Mouse (Mus musculus) thymus, adult 2 months (tissue): ENCODE data around the gene Gm20388. TPM values are rescaled to one million over a fixed set of nuclear protein-coding genes. Genes with fewer than 3 reads are reported as not detected.

ENCODE experiments used
- DNase-seq: peaks from one replicate; pipeline ENCODE4 v3.0.0; 2021
- H3K27ac ChIP-seq: fragments of 200-500 bp; 2 replicates; pipeline ENCODE4 v1.5.1; 2012; ENCODE audit warnings: low read length, control low read depth; ENCODE audit not compliant: control insufficient read depth, insufficient read depth
- H3K27me3 ChIP-seq: fragments of 200-500 bp; 2 replicates; pipeline ENCODE4 v1.6.1; 2012; ENCODE audit warnings: mild to moderate bottlenecking, low read length, moderate library complexity, mixed read lengths; ENCODE audit not compliant: control insufficient read depth, insufficient read depth
- H3K36me3 ChIP-seq: fragments of 200-500 bp; 2 replicates; pipeline ENCODE4 v1.6.1; 2012; ENCODE audit warnings: mild to moderate bottlenecking, low read length, moderate library complexity; ENCODE audit not compliant: control insufficient read depth, insufficient read depth
- H3K4me1 ChIP-seq: fragments of 200-500 bp; replicated peaks from 2 replicates; pipeline ENCODE4 v1.6.1; 2012; ENCODE audit warnings: low read length; ENCODE audit not compliant: control insufficient read depth, insufficient read depth
- H3K4me3 ChIP-seq: fragments of 200-500 bp; 2 replicates; pipeline ENCODE4 v1.5.1; 2012; ENCODE audit warnings: mild to moderate bottlenecking, low read length, control low read depth, moderate library complexity; ENCODE audit not compliant: control insufficient read depth, insufficient read depth
- CTCF ChIP-seq: fragments of 200-500 bp; IDR thresholded peaks from 2 replicates; pipeline ENCODE4 v1.5.1; 2012; ENCODE audit warnings: mild to moderate bottlenecking, control low read depth, low read length, moderate library complexity, borderline replicate concordance; ENCODE audit not compliant: control insufficient read depth, poor library complexity, insufficient read depth; ENCODE audit errors: extremely low read depth
- POLR2A ChIP-seq: fragments of 200-500 bp; IDR thresholded peaks from 2 replicates; pipeline ENCODE4 v1.6.1; 2012; ENCODE audit warnings: mild to moderate bottlenecking, low read length, control low read depth, moderate library complexity; ENCODE audit not compliant: control insufficient read depth, poor library complexity, insufficient read depth; ENCODE audit errors: extremely low read depth
- WGBS: fragments of 180-500 bp; shearing (Covaris S2); methylation state at CpG from one replicate; pipeline ENCODE4 v1.1.7; 2018; 5-methylcytosine and 5-hydroxymethylcytosine counted together
- polyA plus RNA-seq: library from polyadenylated mRNA; depleted of rRNA; stranded (reverse); fragments of >200 nt; gene quantifications from 2 replicates; pipeline ENCODE4 v1.2.3, GENCODE M21; 2012

Gm20388 gene
- polyA plus RNA-seq, 1 experiment, result 103 TPM

GRCm38 (mm10) chr8:124090473-124090872, 4179.8 kb downstream of the Gm20388 start:
- no peaks in the 10 kb centered on the region for H3K27me3 ChIP-seq
- TF ChIP-seq POLR2A (no peak), CTCF (no peak)
- DNase-seq, result no peak
- WGBS, result 94% methylated on average over 5 of the region's 5 CpGs
- no peak overlapping the region for H3K4me3 ChIP-seq
- H3K36me3 ChIP-seq, result no peaks in the 10 kb centered on the region
- peaks cover 16% of the 10 kb centered on the region for H3K4me1 ChIP-seq
- no peak overlapping the region for H3K27ac ChIP-seq

- TF ChIP-seq POLR2A (no peak), CTCF (no peak)
- DNase-seq, result no peak
- Histone ChIP-seq H3K27ac (no peak overlapping the region), H3K4me1 (peaks cover 7% of the 10 kb centered on the region), H3K27me3 (no peaks in the 10 kb centered on the region), H3K4me3 (no peak overlapping the region), H3K36me3 (no peaks in the 10 kb centered on the region)
- WGBS, result 45% methylated on average over 11 of the region's 11 CpGs
Measured at GRCm38 (mm10) chr8:124098953-124099622, 4188.4 kb downstream of the Gm20388 start.

- DNase-seq, result no peak
- Histone ChIP-seq H3K27ac (no peak overlapping the region), H3K27me3 (no peaks in the 10 kb centered on the region), H3K36me3 (no peaks in the 10 kb centered on the region), H3K4me1 (peaks cover 7% of the 10 kb centered on the region), H3K4me3 (no peak overlapping the region)
- TF ChIP-seq POLR2A (no peak), CTCF (no peak)
- 88% methylated on average over 6 of the region's 6 CpGs for WGBS
Measured at GRCm38 (mm10) chr8:124099623-124099965, 4189.0 kb downstream of the Gm20388 start.

GRCm38 (mm10) chr8:124105869-124106268, 4195.2 kb downstream of the Gm20388 start:
- H3K27ac ChIP-seq, result no peak overlapping the region
- 94% methylated on average over 6 of the region's 6 CpGs for WGBS

GRCm38 (mm10) chr8:124106328-124107195, 4195.9 kb downstream of the Gm20388 start:
- Histone ChIP-seq H3K4me1 (peaks cover 3% of the 10 kb centered on the region; the same call in 1 of the 2 replicates), H3K27ac (no peak overlapping the region)

More at GRCm38 (mm10) chr8:124105869-124106268, 4195.2 kb downstream of the Gm20388 start:
- TF ChIP-seq POLR2A, result no peak
- no peak for TF ChIP-seq CTCF
- H3K4me1 ChIP-seq, result peaks cover 3% of the 10 kb centered on the region; the same call in 1 of the 2 replicates
- no peaks in the 10 kb centered on the region for H3K36me3 ChIP-seq
- no peak overlapping the region for H3K4me3 ChIP-seq
- H3K27me3 ChIP-seq, result no peaks in the 10 kb centered on the region
- DNase-seq, result no peak

GRCm38 (mm10) chr8:124113108-124113507, 4202.5 kb downstream of the Gm20388 start:
- TF ChIP-seq POLR2A (no peak), CTCF (no peak)
- Histone ChIP-seq H3K4me1 (no peaks in the 10 kb centered on the region), H3K27ac (no peak overlapping the region), H3K27me3 (no peaks in the 10 kb centered on the region), H3K36me3 (no peaks in the 10 kb centered on the region), H3K4me3 (no peak overlapping the region)
- WGBS, result 89% methylated on average over 10 of the region's 10 CpGs
- DNase-seq, result no peak

More at GRCm38 (mm10) chr8:124106328-124107195, 4195.9 kb downstream of the Gm20388 start:
- no peaks in the 10 kb centered on the region for H3K27me3 ChIP-seq
- 90% methylated on average over 7 of the region's 7 CpGs for WGBS
- no peak for TF ChIP-seq CTCF
- TF ChIP-seq POLR2A, result no peak
- H3K36me3 ChIP-seq, result no peaks in the 10 kb centered on the region
- DNase-seq, result no peak
- H3K4me3 ChIP-seq, result no peak overlapping the region

GRCm38 (mm10) chr8:124125241-124125640, 4214.6 kb downstream of the Gm20388 start:
- no peaks in the 10 kb centered on the region for H3K27me3 ChIP-seq
- no peak for TF ChIP-seq POLR2A
- no peak for TF ChIP-seq CTCF
- H3K4me1 ChIP-seq, result no peaks in the 10 kb centered on the region
- no peak overlapping the region for H3K4me3 ChIP-seq
- no peak for DNase-seq
- H3K36me3 ChIP-seq, result no peaks in the 10 kb centered on the region
- 97% methylated on average over 20 of the region's 20 CpGs for WGBS
- no peak overlapping the region for H3K27ac ChIP-seq
